Mouse (Mus musculus) spleen, adult 2 months (tissue): Measurements from ENCODE around the gene Rab27a. TPM values are rescaled to one million over a fixed set of nuclear protein-coding genes. Genes with fewer than 3 reads are reported as not detected.

Experiments used
- DNase-seq, 2 experiments: peaks; one replicate each; pipeline versions ENCODE4 v3.0.0 to v3.0.0-alpha.2; 2012 to 2021; ENCODE audit warnings: low spot score in 2 of 2, low read depth in 1 of 2
- H3K27ac ChIP-seq: fragments of 200-500 bp; 2 replicates; pipeline ENCODE4 v1.5.1; 2012; ENCODE audit warnings: low read length, inconsistent platforms; ENCODE audit not compliant: insufficient read depth
- H3K27me3 ChIP-seq: fragments of 200-500 bp; 2 replicates; pipeline ENCODE4 v1.6.1; 2012; ENCODE audit warnings: mild to moderate bottlenecking, moderate library complexity, low read length, inconsistent platforms; ENCODE audit not compliant: control insufficient read depth, insufficient read depth
- H3K36me3 ChIP-seq: fragments of 200-500 bp; 2 replicates; pipeline ENCODE4 v1.6.1; 2012; ENCODE audit warnings: mild to moderate bottlenecking, low read length, inconsistent platforms; ENCODE audit not compliant: control insufficient read depth, insufficient read depth
- H3K4me1 ChIP-seq: fragments of 200-500 bp; 2 replicates; pipeline ENCODE4 v1.6.1; 2011; ENCODE audit warnings: inconsistent platforms; ENCODE audit not compliant: control insufficient read depth, insufficient read depth, insufficient read length
- H3K4me3 ChIP-seq: fragments of 200-500 bp; 2 replicates; pipeline ENCODE4 v1.5.1; 2011; ENCODE audit warnings: mild to moderate bottlenecking, inconsistent platforms; ENCODE audit not compliant: insufficient read depth, insufficient read length; ENCODE audit errors: extremely low read depth
- CTCF ChIP-seq: fragments of 200-500 bp; IDR thresholded peaks from 2 replicates; pipeline ENCODE4 v1.5.1; 2011; ENCODE audit warnings: mild to moderate bottlenecking, inconsistent platforms; ENCODE audit not compliant: insufficient read depth, insufficient read length, insufficient replicate concordance; ENCODE audit errors: extremely low read depth
- POLR2A ChIP-seq: fragments of 200-500 bp; IDR thresholded peaks from 2 replicates; pipeline ENCODE4 v1.6.1; 2011; ENCODE audit warnings: low read depth, low read length, inconsistent platforms
- WGBS: fragments of 180-500 bp; shearing (Covaris S2); methylation state at CpG from one replicate; pipeline ENCODE4 v1.1.7; 2018; 5-methylcytosine and 5-hydroxymethylcytosine counted together
- polyA plus RNA-seq: library from polyadenylated mRNA; depleted of rRNA; stranded (reverse); fragments of >200 nt; gene quantifications from 2 replicates; pipeline ENCODE4 v1.2.3, GENCODE M21; 2012; rRNA removed

Rab27a gene
- polyA plus RNA-seq: 6.0 and 7.0 TPM in 2 replicates

- no peaks in the 10 kb centered on the region for H3K27me3 ChIP-seq
- peak within 1 kb of the TSS; percentile 70 for H3K27ac ChIP-seq
- no peaks in the 10 kb centered on the region for H3K36me3 ChIP-seq
- no peak for TF ChIP-seq POLR2A
- peak; percentile 92; the same call in 1 of the 2 replicates for TF ChIP-seq CTCF
- H3K4me1 ChIP-seq: peaks cover 8% of the 10 kb centered on the region; the same call in 1 of the 2 replicates
- 2% methylated on average over 41 of the region's 41 CpGs for WGBS
- H3K4me3 ChIP-seq: peak within 1 kb of the TSS; percentile 77
- DNase-seq: peak; percentile 71 to 87
These were observed at the start of gene Rab27a for GRCm38 (mm10) chr9:73044146-73045079. TSS of gene Rab27a (plus strand) at chr9:73044854.

- Histone ChIP-seq H3K27ac (no peak overlapping the region), H3K36me3 (peaks cover 5% of the 10 kb centered on the region; the same call in 1 of the 2 replicates), H3K27me3 (no peaks in the 10 kb centered on the region), H3K4me1 (no peaks in the 10 kb centered on the region; the same call in 1 of the 2 replicates), H3K4me3 (no peak overlapping the region)
- TF ChIP-seq POLR2A (no peak), CTCF (no peak)
- no peak for DNase-seq
These were observed 48.5 kb upstream of the Rab27a start for GRCm38 (mm10) chr9:72996167-72996566.

- no peaks in the 10 kb centered on the region for H3K4me1 ChIP-seq
- TF ChIP-seq POLR2A: no peak
- no peak for TF ChIP-seq CTCF
- no peak overlapping the region for H3K4me3 ChIP-seq
- DNase-seq: no peak
- no peaks in the 10 kb centered on the region for H3K27me3 ChIP-seq
- 88% methylated on average over 7 of the region's 7 CpGs for WGBS
- H3K36me3 ChIP-seq: peaks cover 8% of the 10 kb centered on the region
- no peak overlapping the region for H3K27ac ChIP-seq
These were observed 47.8 kb upstream of the Rab27a start for GRCm38 (mm10) chr9:72996806-72997205.

GRCm38 (mm10) chr9:73000487-73000886 is 44.2 kb upstream of the Rab27a start:
- WGBS: 86% methylated on average over 2 of the region's 2 CpGs
- no peak for TF ChIP-seq POLR2A
- no peak for TF ChIP-seq CTCF
- peaks cover 17% of the 10 kb centered on the region for H3K36me3 ChIP-seq

GRCm38 (mm10) chr9:73001314-73002011 is 43.2 kb upstream of the Rab27a start:
- no peak overlapping the region for H3K4me3 ChIP-seq
- no peak for DNase-seq
- TF ChIP-seq POLR2A: no peak
- TF ChIP-seq CTCF: no peak
- no peaks in the 10 kb centered on the region for H3K27me3 ChIP-seq
- no peak overlapping the region for H3K27ac ChIP-seq
- 82% methylated on average over 13 of the region's 13 CpGs for WGBS
- H3K4me1 ChIP-seq: no peaks in the 10 kb centered on the region
- peaks cover 24% of the 10 kb centered on the region for H3K36me3 ChIP-seq

More at GRCm38 (mm10) chr9:73000487-73000886, 44.2 kb upstream of the Rab27a start:
- Histone ChIP-seq H3K4me1 (no peaks in the 10 kb centered on the region), H3K4me3 (no peak overlapping the region), H3K27ac (no peak overlapping the region), H3K27me3 (no peaks in the 10 kb centered on the region)
- no peak for DNase-seq

- peaks cover 27% of the 10 kb centered on the region for H3K36me3 ChIP-seq
- DNase-seq: no peak
- no peak overlapping the region for H3K4me3 ChIP-seq
- no peaks in the 10 kb centered on the region for H3K27me3 ChIP-seq
- no peaks in the 10 kb centered on the region for H3K4me1 ChIP-seq
- no peak overlapping the region for H3K27ac ChIP-seq
- 91% methylated on average over 3 of the region's 3 CpGs for WGBS
- no peak for TF ChIP-seq CTCF
- no peak for TF ChIP-seq POLR2A
These were observed 42.5 kb upstream of the Rab27a start for GRCm38 (mm10) chr9:73002177-73002576.
